Mouse (Mus musculus): ENCODE data around the gene Dram1. TPM values are rescaled to one million over a fixed set of nuclear protein-coding genes. Genes with fewer than 3 reads are reported as not detected.

Dram1 gene
- total RNA-seq, 1 experiment, result 3.3 TPM

DNA sequence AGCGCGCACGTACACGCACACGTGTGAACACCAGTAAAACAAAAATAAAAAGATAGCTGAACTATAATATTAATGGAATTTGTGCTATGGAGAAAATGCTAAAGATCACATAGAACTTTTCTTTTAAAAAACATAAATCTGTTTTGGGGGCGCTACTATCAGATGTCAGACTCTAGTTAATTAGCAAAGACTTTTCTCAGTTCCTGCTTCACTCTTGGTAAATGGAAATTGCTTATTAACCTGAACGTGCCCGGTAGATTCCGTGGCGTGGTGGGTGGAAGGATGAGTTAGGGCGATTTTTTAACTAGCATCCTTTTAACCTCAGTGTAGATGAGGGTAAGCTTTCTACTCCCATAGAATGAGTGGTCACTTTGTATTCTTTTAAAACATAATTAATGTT is 6.4 kb upstream of the Dram1 start:
- no peak for TF ChIP-seq ZNF384 (IDR thresholded peaks at IDR 0.05; ENCODE audit: low read depth, low read length)
- TF ChIP-seq CHD2 (IDR thresholded peaks at IDR 0.05; ENCODE audit: low read depth, low read length), result no peak
- TF ChIP-seq MAFK (IDR thresholded peaks at IDR 0.05; ENCODE audit: insufficient read depth, low read depth, low read length), result no peak
- TF ChIP-seq ZC3H11A (IDR thresholded peaks at IDR 0.05; ENCODE audit: borderline replicate concordance, low read depth, low read length), result no peak
- no peaks in the 10 kb centered on the region for H3K36me3 ChIP-seq (ENCODE audit: control insufficient read depth, insufficient read depth, low read length, poor library complexity, severe bottlenecking)
- in situ Hi-C loops (cut with MboI; ENCODE audit: low sequenced_read_pairs in 2 of 2, unreplicated experiment in 2 of 2), result no loop called here

DNA sequence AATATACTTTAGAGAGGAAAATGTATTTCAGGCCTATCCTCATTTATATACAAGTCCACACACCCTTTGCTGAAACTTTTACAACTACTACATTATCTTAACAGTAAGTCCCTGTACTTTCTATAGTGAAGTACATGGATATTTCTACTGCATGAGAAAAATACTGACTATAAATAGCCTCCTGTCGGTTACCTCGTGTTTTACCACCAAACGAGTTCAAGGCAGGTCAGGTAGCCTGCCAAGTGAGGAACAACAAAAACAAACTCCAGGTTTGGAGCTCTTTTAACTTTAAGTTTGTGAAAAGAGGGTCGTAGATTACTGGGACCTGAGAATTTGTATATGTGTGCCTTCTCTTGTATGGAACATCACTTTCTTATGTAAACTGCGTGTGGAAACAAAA is 5.2 kb upstream of the Dram1 start:
- no peaks in the 10 kb centered on the region for H3K36me3 ChIP-seq (ENCODE audit: control insufficient read depth, insufficient read depth, low read length, poor library complexity, severe bottlenecking)
- TF ChIP-seq MAFK (IDR thresholded peaks at IDR 0.05; ENCODE audit: insufficient read depth, low read depth, low read length), result no peak
- no peak for TF ChIP-seq ZNF384 (IDR thresholded peaks at IDR 0.05; ENCODE audit: low read depth, low read length)
- no peak for TF ChIP-seq HCFC1 (IDR thresholded peaks at IDR 0.05; ENCODE audit: borderline replicate concordance, insufficient read depth, low read length)
- TF ChIP-seq CHD2 (IDR thresholded peaks at IDR 0.05; ENCODE audit: low read depth, low read length), result no peak
- TF ChIP-seq ZC3H11A (IDR thresholded peaks at IDR 0.05; ENCODE audit: borderline replicate concordance, low read depth, low read length), result no peak
- in situ Hi-C loops (cut with MboI; ENCODE audit: low sequenced_read_pairs in 2 of 2, unreplicated experiment in 2 of 2), result no loop called here
- peaks cover 0 to 9% of the 10 kb centered on the region in 2 experiments; a peak in 1 of 4 replicates for H3K4me1 ChIP-seq (ENCODE audit: control insufficient read depth in 2 of 2, insufficient read depth in 2 of 2, low read length in 2 of 2, poor library complexity in 1 of 2)
- H3K4me3 ChIP-seq (ENCODE audit: insufficient read depth in 1 of 2, low read depth in 1 of 2, low read length in 2 of 2, poor library complexity in 1 of 2, severe bottlenecking in 1 of 2), result no peak overlapping the region
- no peak overlapping the region for H3K27ac ChIP-seq (ENCODE audit: insufficient read depth, low read depth, low read length, poor library complexity, severe bottlenecking)
- H3K9me3 ChIP-seq (ENCODE audit: control insufficient read depth, insufficient read depth, low read depth, low read length), result no peaks in the 10 kb centered on the region
- no peak overlapping the region for H3K9ac ChIP-seq (ENCODE audit: insufficient read depth, low read depth, low read length, poor library complexity, severe bottlenecking)
- DNase-seq (ENCODE audit: low read depth, low spot score), result no peak

More for the DNA sequence above, 6.4 kb upstream of the Dram1 start:
- Histone ChIP-seq H3K27ac (ENCODE audit: insufficient read depth, low read depth, low read length, poor library complexity, severe bottlenecking) (no peak overlapping the region), H3K4me3 (ENCODE audit: insufficient read depth in 1 of 2, low read depth in 1 of 2, low read length in 2 of 2, poor library complexity in 1 of 2, severe bottlenecking in 1 of 2) (no peak overlapping the region), H3K9me3 (ENCODE audit: control insufficient read depth, insufficient read depth, low read depth, low read length) (no peaks in the 10 kb centered on the region), H3K4me1 (ENCODE audit: control insufficient read depth in 2 of 2, insufficient read depth in 2 of 2, low read length in 2 of 2, poor library complexity in 1 of 2) (peaks cover 0 to 19% of the 10 kb centered on the region in 2 experiments; a peak in 1 of 4 replicates), H3K9ac (ENCODE audit: insufficient read depth, low read depth, low read length, poor library complexity, severe bottlenecking) (no peak overlapping the region)
- no peak for DNase-seq (ENCODE audit: low read depth, low spot score)

DNA sequence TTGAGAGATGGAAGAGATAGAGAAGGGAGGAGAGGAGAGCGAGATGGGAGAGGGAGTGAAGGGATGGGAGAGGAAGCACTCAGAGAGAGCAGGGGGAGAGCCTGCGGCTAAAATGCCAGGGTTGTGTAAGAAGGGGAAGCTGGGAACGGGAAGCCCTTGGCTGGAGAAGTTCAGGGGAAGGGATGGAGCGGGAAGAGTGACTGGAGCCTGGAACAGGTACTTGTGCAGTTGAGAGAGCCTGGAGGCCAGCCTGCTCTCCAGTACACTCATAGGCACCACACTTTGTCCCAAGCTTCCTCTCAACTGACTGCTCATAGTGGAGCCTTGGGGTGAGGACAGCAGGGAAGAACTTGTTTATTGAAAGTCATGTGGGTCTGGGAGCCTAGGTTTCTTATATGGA is 4.6 kb upstream of the Dram1 start:
- Histone ChIP-seq H3K27ac (ENCODE audit: insufficient read depth, low read depth, low read length, poor library complexity, severe bottlenecking) (no peak overlapping the region), H3K36me3 (ENCODE audit: control insufficient read depth, insufficient read depth, low read length, poor library complexity, severe bottlenecking) (no peaks in the 10 kb centered on the region), H3K9ac (ENCODE audit: insufficient read depth, low read depth, low read length, poor library complexity, severe bottlenecking) (no peak overlapping the region), H3K9me3 (ENCODE audit: control insufficient read depth, insufficient read depth, low read depth, low read length) (no peaks in the 10 kb centered on the region), H3K4me3 (ENCODE audit: insufficient read depth in 1 of 2, low read depth in 1 of 2, low read length in 2 of 2, poor library complexity in 1 of 2, severe bottlenecking in 1 of 2) (no peak overlapping the region), H3K4me1 (ENCODE audit: control insufficient read depth in 2 of 2, insufficient read depth in 2 of 2, low read length in 2 of 2, poor library complexity in 1 of 2) (peaks cover 0 to 9% of the 10 kb centered on the region in 2 experiments; a peak in 1 of 4 replicates)
- TF ChIP-seq MAFK (IDR thresholded peaks at IDR 0.05; ENCODE audit: insufficient read depth, low read depth, low read length) (no peak), ZNF384 (IDR thresholded peaks at IDR 0.05; ENCODE audit: low read depth, low read length) (no peak), ZC3H11A (IDR thresholded peaks at IDR 0.05; ENCODE audit: borderline replicate concordance, low read depth, low read length) (no peak), HCFC1 (IDR thresholded peaks at IDR 0.05; ENCODE audit: borderline replicate concordance, insufficient read depth, low read length) (no peak), CHD2 (IDR thresholded peaks at IDR 0.05; ENCODE audit: low read depth, low read length) (no peak)
- in situ Hi-C loops (cut with MboI; ENCODE audit: low sequenced_read_pairs in 2 of 2, unreplicated experiment in 2 of 2), result no loop called here
- no peak for DNase-seq (ENCODE audit: low read depth, low spot score)

DNA sequence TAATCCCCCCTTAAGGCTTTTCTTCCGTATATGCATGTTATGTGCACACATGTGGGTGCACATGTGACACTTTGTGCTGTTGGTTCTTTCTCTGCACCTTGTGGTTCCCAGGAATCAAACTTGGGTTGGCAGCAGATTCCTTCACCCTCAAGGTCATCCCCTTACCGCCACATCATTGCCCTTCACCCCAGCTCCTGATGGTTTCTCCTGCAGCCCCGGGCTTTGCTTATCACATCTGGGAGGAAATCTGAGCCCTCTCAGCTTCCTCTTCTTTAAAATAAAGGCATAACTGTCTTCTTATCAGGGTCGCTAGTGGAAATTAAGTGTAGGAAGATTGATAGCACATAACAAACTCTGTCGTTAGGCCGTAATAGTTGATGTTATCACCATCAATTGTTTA is 3.1 kb upstream of the Dram1 start:
- Histone ChIP-seq H3K36me3 (ENCODE audit: control insufficient read depth, insufficient read depth, low read length, poor library complexity, severe bottlenecking) (no peaks in the 10 kb centered on the region), H3K4me1 (ENCODE audit: control insufficient read depth in 2 of 2, insufficient read depth in 2 of 2, low read length in 2 of 2, poor library complexity in 1 of 2) (peaks cover 0 to 10% of the 10 kb centered on the region in 2 experiments; a peak in 1 of 4 replicates), H3K4me3 (ENCODE audit: insufficient read depth in 1 of 2, low read depth in 1 of 2, low read length in 2 of 2, poor library complexity in 1 of 2, severe bottlenecking in 1 of 2) (no peak overlapping the region), H3K27ac (ENCODE audit: insufficient read depth, low read depth, low read length, poor library complexity, severe bottlenecking) (no peak overlapping the region), H3K9me3 (ENCODE audit: control insufficient read depth, insufficient read depth, low read depth, low read length) (no peaks in the 10 kb centered on the region), H3K9ac (ENCODE audit: insufficient read depth, low read depth, low read length, poor library complexity, severe bottlenecking) (no peak overlapping the region)
- TF ChIP-seq MAFK (IDR thresholded peaks at IDR 0.05; ENCODE audit: insufficient read depth, low read depth, low read length) (no peak), HCFC1 (IDR thresholded peaks at IDR 0.05; ENCODE audit: borderline replicate concordance, insufficient read depth, low read length) (no peak), ZNF384 (IDR thresholded peaks at IDR 0.05; ENCODE audit: low read depth, low read length) (no peak), CHD2 (IDR thresholded peaks at IDR 0.05; ENCODE audit: low read depth, low read length) (no peak), ZC3H11A (IDR thresholded peaks at IDR 0.05; ENCODE audit: borderline replicate concordance, low read depth, low read length) (no peak)
- in situ Hi-C loops (cut with MboI; ENCODE audit: low sequenced_read_pairs in 2 of 2, unreplicated experiment in 2 of 2), result no loop called here
- DNase-seq (ENCODE audit: low read depth, low spot score), result no peak

DNA sequence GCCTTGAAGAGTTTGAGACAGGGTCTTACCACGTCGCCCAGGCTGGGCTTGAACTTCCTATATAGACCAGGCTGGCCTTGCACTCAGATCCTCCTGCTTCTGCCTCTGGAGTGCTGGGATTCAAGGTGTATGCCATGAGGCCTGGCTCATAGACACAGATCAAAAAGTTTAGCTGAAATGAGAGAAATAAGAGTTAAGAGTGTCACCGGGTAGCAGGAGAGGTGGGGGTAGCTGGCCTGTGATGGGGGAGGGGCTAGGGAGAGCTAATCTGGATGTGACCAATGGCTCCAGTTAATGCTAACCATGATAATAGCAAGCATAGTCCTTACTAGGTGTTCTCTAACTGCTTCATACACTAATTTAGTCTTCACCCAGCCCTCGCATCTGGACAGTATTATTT is 2.4 kb upstream of the Dram1 start:
- TF ChIP-seq ZNF384 (IDR thresholded peaks at IDR 0.05; ENCODE audit: low read depth, low read length), result no peak
- no peak for TF ChIP-seq CHD2 (IDR thresholded peaks at IDR 0.05; ENCODE audit: low read depth, low read length)
- TF ChIP-seq ZC3H11A (IDR thresholded peaks at IDR 0.05; ENCODE audit: borderline replicate concordance, low read depth, low read length), result no peak
- no peak for TF ChIP-seq HCFC1 (IDR thresholded peaks at IDR 0.05; ENCODE audit: borderline replicate concordance, insufficient read depth, low read length)
- no peak for TF ChIP-seq MAFK (IDR thresholded peaks at IDR 0.05; ENCODE audit: insufficient read depth, low read depth, low read length)
- H3K4me1 ChIP-seq (ENCODE audit: control insufficient read depth in 2 of 2, insufficient read depth in 2 of 2, low read length in 2 of 2, poor library complexity in 1 of 2), result peaks cover 3 to 10% of the 10 kb centered on the region in 2 experiments; a peak in 1 of 4 replicates
- H3K4me3 ChIP-seq (ENCODE audit: insufficient read depth in 1 of 2, low read depth in 1 of 2, low read length in 2 of 2, poor library complexity in 1 of 2, severe bottlenecking in 1 of 2), result no peak overlapping the region
- no peaks in the 10 kb centered on the region for H3K9me3 ChIP-seq (ENCODE audit: control insufficient read depth, insufficient read depth, low read depth, low read length)
- DNase-seq (ENCODE audit: low read depth, low spot score), result no peak
- in situ Hi-C loops (cut with MboI; ENCODE audit: low sequenced_read_pairs in 2 of 2, unreplicated experiment in 2 of 2), result no loop called here
- H3K9ac ChIP-seq (ENCODE audit: insufficient read depth, low read depth, low read length, poor library complexity, severe bottlenecking), result no peak overlapping the region
- H3K36me3 ChIP-seq (ENCODE audit: control insufficient read depth, insufficient read depth, low read length, poor library complexity, severe bottlenecking), result no peaks in the 10 kb centered on the region
- H3K27ac ChIP-seq (ENCODE audit: insufficient read depth, low read depth, low read length, poor library complexity, severe bottlenecking), result no peak overlapping the region

All from ES-E14 (cell line).